Mouse (Mus musculus) intestine, postnatal 0 days (tissue): ENCODE measurements around the gene Enc1. TPM values are rescaled to one million over a fixed set of nuclear protein-coding genes. Genes with fewer than 3 reads are reported as not detected.
A peak's percentile ranks its signal among the peaks of the same experiment; 100 is the strongest.

Source experiments
- ATAC-seq: fragments of 200-750 bp; cut with Nextera tagmentation; 2 replicates; pipeline ENCODE4 v1.8.0; 2017; ENCODE audit warnings: mild to moderate bottlenecking, moderate TSS enrichment, moderate library complexity
- H3K27ac ChIP-seq: fragments of 300-500 bp; sonication (generic); 2 replicates; pipeline ENCODE4 v1.5.1; 2014; ENCODE audit warnings: mild to moderate bottlenecking, low read depth, low read length, moderate library complexity
- H3K27me3 ChIP-seq: fragments of 300-500 bp; sonication (generic); replicated peaks from 2 replicates; pipeline ENCODE4 v1.6.1; 2014; ENCODE audit warnings: low read length, mixed read lengths; ENCODE audit not compliant: control insufficient read depth, insufficient read depth
- H3K36me3 ChIP-seq: fragments of 300-500 bp; sonication (generic); 2 replicates; pipeline ENCODE4 v1.6.1; 2014; ENCODE audit warnings: mild to moderate bottlenecking, moderate library complexity; ENCODE audit not compliant: control insufficient read depth, insufficient read depth
- H3K4me1 ChIP-seq: fragments of 300-500 bp; sonication (generic); replicated peaks from 2 replicates; pipeline ENCODE4 v1.6.1; 2014; ENCODE audit warnings: antibody characterized with exemption, low read length, mixed read lengths; ENCODE audit not compliant: control insufficient read depth, insufficient read depth
- H3K4me2 ChIP-seq: fragments of 300-500 bp; sonication (generic); replicated peaks from 2 replicates; pipeline ENCODE4 v1.6.1; 2014; ENCODE audit warnings: low read depth, mild to moderate bottlenecking, moderate library complexity
- H3K4me3 ChIP-seq: fragments of 300-500 bp; sonication (generic); 2 replicates; pipeline ENCODE4 v1.5.1; 2014; ENCODE audit warnings: low read depth, low read length
- H3K9ac ChIP-seq: fragments of 300-500 bp; sonication (generic); 2 replicates; pipeline ENCODE4 v1.6.1; 2014; ENCODE audit warnings: mild to moderate bottlenecking, low read depth, low read length
- H3K9me3 ChIP-seq: fragments of 300-500 bp; sonication (generic); 2 replicates; pipeline ENCODE4 v1.6.1; 2016; ENCODE audit warnings: mixed run types; ENCODE audit not compliant: control insufficient read depth
- CTCF ChIP-seq: sonication (generic); IDR thresholded peaks from 2 replicates; pipeline ENCODE4 v1.5.1; 2016; ENCODE audit warnings: low read depth, mild to moderate bottlenecking, control low read depth, antibody characterized with exemption, moderate library complexity
- WGBS: fragments of 180-500 bp; shearing (Covaris S2); extraction: QIAGEN DNeasy Blood & Tissue Kit; methylation state at CpG from one replicate; pipeline ENCODE4 v1.1.7; 2014; 5-methylcytosine and 5-hydroxymethylcytosine counted together
- polyA plus RNA-seq: library from polyadenylated mRNA; unstranded; fragments of >200 nt; fragmentation: Nextera tagmentation; extraction: Ambion mirVana; gene quantifications from 2 replicates; pipeline ENCODE4 v1.2.1, GENCODE M21; 2015

Gene Enc1
- polyA plus RNA-seq, 1 experiment from 2014 or later: 2.3 TPM

DNA sequence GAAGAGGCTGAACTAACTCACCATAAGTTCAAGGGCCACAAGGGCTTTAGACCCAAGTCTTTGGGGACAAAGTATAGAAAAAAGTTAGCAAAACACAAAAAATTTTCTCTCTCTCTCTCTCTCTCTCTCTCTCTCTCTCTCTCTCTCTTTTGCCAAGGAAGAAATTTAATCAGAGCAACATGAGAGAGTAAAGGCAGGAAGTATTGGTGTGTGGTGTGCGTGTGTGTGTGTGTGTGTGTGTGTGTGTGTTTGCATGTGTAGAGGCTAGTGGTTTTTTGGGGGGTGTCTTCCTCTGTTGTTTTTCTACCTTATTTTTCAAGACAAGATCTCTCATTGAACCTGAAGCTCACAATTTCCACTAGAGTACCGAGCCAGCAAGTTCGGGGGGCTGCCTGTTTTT, 46.1 kb downstream of the Enc1 start:
- H3K9ac ChIP-seq: no peak overlapping the region
- H3K27ac ChIP-seq: no peak overlapping the region
- no peak overlapping the region for H3K4me3 ChIP-seq
- no peak overlapping the region for H3K4me2 ChIP-seq
- no peaks in the 10 kb centered on the region for H3K36me3 ChIP-seq
- H3K4me1 ChIP-seq: 0 out of 2 replicates have a peak, but pooled peaks cover 3% of the 10 kb centered on the region
- ATAC-seq: no peak
- 95% methylated on average over 3 of the region's 3 CpGs for WGBS
- no peak for TF ChIP-seq CTCF
- no peaks in the 10 kb centered on the region for H3K9me3 ChIP-seq
- no peaks in the 10 kb centered on the region for H3K27me3 ChIP-seq

DNA sequence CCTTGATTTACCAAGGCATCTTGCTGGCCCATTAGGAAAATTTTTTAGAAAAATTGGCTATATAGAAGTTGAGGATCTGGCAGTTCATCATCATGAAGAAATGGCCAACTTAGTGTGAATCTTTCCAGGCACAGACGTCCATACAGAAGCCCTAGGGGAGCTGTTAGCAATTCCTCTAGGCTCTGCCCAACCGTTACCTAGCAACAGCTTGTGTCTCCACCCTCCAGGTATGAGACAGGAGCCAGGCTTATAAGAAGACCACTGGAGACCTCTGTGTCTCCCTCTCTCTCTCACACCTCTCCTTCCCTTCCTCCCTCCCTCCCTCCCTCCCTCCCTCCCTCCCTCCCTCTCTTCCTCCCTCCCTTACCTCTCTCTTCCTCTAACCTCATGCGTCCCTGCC, 49.8 kb downstream of the Enc1 start:
- Histone ChIP-seq H3K27ac (no peak overlapping the region), H3K4me2 (0 out of 2 replicates have a peak overlapping the region, but pooled peaks have one; percentile 9), H3K27me3 (no peaks in the 10 kb centered on the region), H3K4me3 (no peak overlapping the region), H3K9me3 (no peaks in the 10 kb centered on the region), H3K36me3 (no peaks in the 10 kb centered on the region), H3K4me1 (0 out of 2 replicates have a peak, but pooled peaks cover 4% of the 10 kb centered on the region), H3K9ac (no peak overlapping the region)
- 30% methylated on average over 3 of the region's 3 CpGs for WGBS
- no peak for TF ChIP-seq CTCF
- ATAC-seq: no peak

DNA sequence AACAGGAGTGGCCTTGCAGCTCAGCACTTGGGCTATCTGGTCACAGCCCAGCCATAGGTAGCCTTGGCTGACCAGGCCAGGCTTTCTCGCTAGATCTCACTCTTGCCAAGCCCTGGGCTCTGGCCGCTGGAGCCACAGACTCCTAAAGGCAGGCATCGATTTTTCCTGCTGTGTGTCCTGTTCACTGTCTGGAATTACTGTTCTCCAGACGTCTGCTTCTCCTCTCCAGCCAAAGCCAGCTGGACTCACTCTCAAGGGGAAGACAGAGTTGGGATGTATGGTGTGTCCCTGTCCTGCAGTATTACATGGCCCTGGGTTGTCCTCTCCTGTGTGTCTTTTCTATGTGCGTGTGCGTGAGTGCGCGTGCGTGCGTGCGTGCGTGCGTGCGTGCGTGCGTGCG, 50.4 kb downstream of the Enc1 start:
- WGBS: 76% methylated on average over 17 of the region's 17 CpGs
- Histone ChIP-seq H3K36me3 (no peaks in the 10 kb centered on the region), H3K9me3 (no peaks in the 10 kb centered on the region), H3K4me2 (0 out of 2 replicates have a peak overlapping the region, but pooled peaks have one; percentile 9), H3K27me3 (no peaks in the 10 kb centered on the region), H3K9ac (no peak overlapping the region), H3K4me1 (0 out of 2 replicates have a peak, but pooled peaks cover 4% of the 10 kb centered on the region), H3K4me3 (no peak overlapping the region), H3K27ac (no peak overlapping the region)
- TF ChIP-seq CTCF: no peak
- no peak for ATAC-seq

GRCm38 (mm10) chr13:97292026-97292425, 51.1 kb downstream of the Enc1 start:
- Histone ChIP-seq H3K27ac (no peak overlapping the region), H3K36me3 (no peaks in the 10 kb centered on the region), H3K4me3 (no peak overlapping the region), H3K4me2 (no peak overlapping the region), H3K4me1 (peaks cover 8% of the 10 kb centered on the region; the same call in 1 of the 2 replicates), H3K27me3 (no peaks in the 10 kb centered on the region), H3K9me3 (no peaks in the 10 kb centered on the region), H3K9ac (no peak overlapping the region)
- no peak for ATAC-seq
- 71% methylated on average over 8 of the region's 8 CpGs for WGBS
- TF ChIP-seq CTCF: no peak

DNA sequence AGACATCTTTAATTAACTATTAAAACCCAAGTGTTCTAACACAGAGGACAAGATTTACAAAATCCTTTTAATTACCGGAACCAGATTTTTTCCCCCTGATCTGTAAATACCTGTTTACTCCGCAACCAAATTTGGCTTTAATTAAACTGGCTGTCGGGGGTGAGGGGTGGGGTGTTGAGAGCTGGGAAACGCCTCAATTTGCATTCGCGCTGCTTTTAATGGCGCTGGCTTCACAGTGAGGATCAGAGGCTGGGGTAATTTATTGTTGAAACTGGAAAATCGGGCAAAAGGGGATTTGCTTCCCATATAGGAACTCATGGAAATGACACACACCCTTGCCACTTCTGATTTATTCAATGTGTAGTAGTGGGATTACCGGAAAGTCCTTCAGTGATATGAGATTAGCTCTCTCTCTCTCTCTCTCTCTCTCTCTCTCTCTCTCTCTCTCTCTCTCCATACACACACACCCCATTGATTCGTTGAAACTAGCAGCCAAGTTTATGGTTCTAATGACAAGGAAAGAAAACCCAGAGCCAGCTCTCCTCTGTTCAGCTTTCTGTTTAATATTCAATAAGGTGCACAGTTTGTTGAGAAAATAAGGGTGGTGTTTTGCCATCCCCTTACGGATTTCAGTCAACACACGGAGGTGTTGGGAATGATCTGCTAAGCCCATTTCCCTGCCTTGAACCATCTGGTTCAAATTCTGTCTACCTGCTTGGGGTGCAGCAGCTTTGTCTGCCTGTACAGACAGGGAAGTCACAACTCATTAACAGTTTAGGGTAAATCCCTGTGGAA, 51.7 kb downstream of the Enc1 start:
- no peak for ATAC-seq
- Histone ChIP-seq H3K36me3 (no peaks in the 10 kb centered on the region), H3K9ac (no peak overlapping the region), H3K4me2 (no peak overlapping the region), H3K27ac (no peak overlapping the region), H3K4me1 (peaks cover 9% of the 10 kb centered on the region; the same call in 1 of the 2 replicates), H3K4me3 (no peak overlapping the region), H3K9me3 (no peaks in the 10 kb centered on the region), H3K27me3 (no peaks in the 10 kb centered on the region)
- 49% methylated on average over 12 of the region's 12 CpGs for WGBS
- no peak for TF ChIP-seq CTCF

GRCm38 (mm10) chr13:97295101-97295852, 54.4 kb downstream of the Enc1 start:
- ATAC-seq: peak; percentile 65
- Histone ChIP-seq H3K4me2 (0 out of 2 replicates have a peak overlapping the region, but pooled peaks have one; percentile 4), H3K4me1 (peaks cover 9% of the 10 kb centered on the region), H3K27me3 (no peaks in the 10 kb centered on the region), H3K36me3 (no peaks in the 10 kb centered on the region), H3K4me3 (no peak overlapping the region), H3K9ac (no peak overlapping the region), H3K27ac (peak overlapping the region; percentile 55), H3K9me3 (no peaks in the 10 kb centered on the region)
- TF ChIP-seq CTCF: no peak
- WGBS: 40% methylated on average over 9 of the region's 9 CpGs
